Mouse (Mus musculus) embryonic facial prominence, embryonic 14.5 days (tissue): ENCODE data around the gene Inka2. TPM values are rescaled to one million over a fixed set of nuclear protein-coding genes. Genes with fewer than 3 reads are reported as not detected.

Experiments
- ATAC-seq: fragments of 200-750 bp; cut with Nextera tagmentation; 2 replicates; pipeline ENCODE4 v1.8.0; 2017; ENCODE audit warnings: low read depth, moderate number of reproducible peaks, moderate TSS enrichment
- DNase-seq: peaks from one replicate; pipeline ENCODE4 v3.0.0-alpha.2; 2015; ENCODE audit warnings: low spot score
- H3K27ac ChIP-seq: fragments of 300-500 bp; sonication (generic); replicated peaks from 2 replicates; pipeline ENCODE4 v1.5.1; 2014; ENCODE audit warnings: low read depth, mild to moderate bottlenecking, low read length, moderate library complexity
- H3K27me3 ChIP-seq: fragments of 300-500 bp; sonication (generic); replicated peaks from 2 replicates; pipeline ENCODE4 v1.6.1; 2014; ENCODE audit warnings: low read length; ENCODE audit not compliant: control insufficient read depth, insufficient read depth
- H3K36me3 ChIP-seq: fragments of 300-500 bp; sonication (generic); 2 replicates; pipeline ENCODE4 v1.6.1; 2014; ENCODE audit warnings: low read length, mixed read lengths; ENCODE audit not compliant: control insufficient read depth, insufficient read depth
- H3K4me1 ChIP-seq: fragments of 300-500 bp; sonication (generic); 2 replicates; pipeline ENCODE4 v1.6.1; 2014; ENCODE audit warnings: antibody characterized with exemption, low read length; ENCODE audit not compliant: control insufficient read depth, insufficient read depth
- H3K4me2 ChIP-seq: fragments of 300-500 bp; sonication (generic); 2 replicates; pipeline ENCODE4 v1.6.1; 2014; ENCODE audit warnings: low read depth, mild to moderate bottlenecking, low read length, moderate library complexity, mixed read lengths
- H3K4me3 ChIP-seq: fragments of 300-500 bp; sonication (generic); 2 replicates; pipeline ENCODE4 v1.5.1; 2014; ENCODE audit warnings: low read depth, mild to moderate bottlenecking, low read length
- H3K9ac ChIP-seq: fragments of 300-500 bp; sonication (generic); 2 replicates; pipeline ENCODE4 v1.6.1; 2014; ENCODE audit warnings: low read depth, mild to moderate bottlenecking, low read length, moderate library complexity, mixed read lengths
- H3K9me3 ChIP-seq: fragments of 300-500 bp; sonication (generic); 2 replicates; pipeline ENCODE4 v1.6.1; 2016; ENCODE audit warnings: low read length; ENCODE audit not compliant: control insufficient read depth
- WGBS: fragments of 180-500 bp; shearing (Covaris S2); extraction: QIAGEN DNeasy Blood & Tissue Kit; methylation state at CpG from one replicate; pipeline ENCODE4 v1.1.7; 2014; 5-methylcytosine and 5-hydroxymethylcytosine counted together
- polyA plus RNA-seq: library from polyadenylated mRNA; unstranded; fragments of >200 nt; fragmentation: Nextera tagmentation; extraction: Ambion mirVana; gene quantifications from 2 replicates; pipeline ENCODE4 v1.2.1, GENCODE M21; 2014

The Inka2 gene
- polyA plus RNA-seq, 1 experiment from 2014 or later, result 2.8 TPM

DNA sequence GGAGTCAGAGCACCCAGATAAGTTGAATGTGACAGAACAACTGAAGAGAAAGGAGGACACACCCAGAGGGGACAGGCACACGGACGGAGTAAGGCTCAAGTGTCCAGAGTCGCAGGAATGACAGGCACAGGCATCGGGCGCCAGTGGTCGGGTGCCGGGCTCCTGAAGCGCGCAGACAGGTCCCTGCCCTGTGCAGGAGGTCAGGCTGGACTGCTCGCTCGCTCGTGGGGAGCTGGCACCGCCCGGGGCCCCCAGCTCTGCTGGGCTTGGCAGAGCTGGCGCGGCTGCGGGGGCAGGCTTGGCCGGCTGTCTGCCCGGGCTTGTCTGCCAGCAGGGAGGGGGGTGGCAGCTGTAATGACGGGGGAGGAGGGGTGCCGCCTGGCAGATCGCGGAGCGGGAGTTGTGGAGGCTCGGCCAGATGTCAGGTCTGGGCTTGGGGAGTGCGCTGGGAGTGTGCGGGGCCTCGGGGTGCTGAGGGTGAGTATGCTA, 706 bp downstream of the Inka2 start:
- Histone ChIP-seq H3K27ac (peak overlapping the region; percentile 31; the same call in 1 of the 2 replicates), H3K9me3 (no peaks in the 10 kb centered on the region), H3K4me2 (peak overlapping the region; percentile 91), H3K9ac (peak overlapping the region; percentile 66), H3K27me3 (peaks cover 18% of the 10 kb centered on the region), H3K4me3 (peak overlapping the region; percentile 56), H3K4me1 (peaks cover 5% of the 10 kb centered on the region), H3K36me3 (no peaks in the 10 kb centered on the region)
- ATAC-seq (peak; percentile 64), DNase-seq (peak; percentile 71)
- under 1% methylated on average over 18 of the region's 28 CpGs for WGBS

DNA sequence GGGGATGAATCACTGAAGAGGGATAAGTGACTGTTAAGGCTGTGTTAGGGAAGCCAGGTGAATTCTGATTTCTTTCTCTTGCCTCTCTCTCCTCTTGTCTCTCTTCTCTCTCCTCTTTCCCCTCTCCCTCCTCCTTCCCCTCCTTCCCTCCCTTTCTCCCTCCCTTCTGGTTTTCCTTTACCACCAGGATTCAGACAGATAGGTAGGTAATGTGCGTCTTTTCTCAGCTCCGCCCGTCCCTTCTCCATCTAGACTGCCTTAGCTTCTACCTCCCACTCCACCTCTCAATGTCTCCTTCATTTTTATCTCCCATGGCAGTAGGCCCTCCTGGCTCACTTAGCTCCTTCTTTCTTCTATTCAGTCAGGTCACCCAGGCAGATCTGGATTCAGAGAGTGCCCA, 1.2 kb downstream of the Inka2 start:
- H3K36me3 ChIP-seq, result no peaks in the 10 kb centered on the region
- ATAC-seq, result no peak
- H3K9ac ChIP-seq, result peak overlapping the region; percentile 66
- peaks cover 9% of the 10 kb centered on the region for H3K4me1 ChIP-seq
- peak overlapping the region; percentile 56 for H3K4me3 ChIP-seq
- peaks cover 18% of the 10 kb centered on the region for H3K27me3 ChIP-seq
- 20% methylated on average over 3 of the region's 3 CpGs for WGBS
- peak overlapping the region; percentile 31; the same call in 1 of the 2 replicates for H3K27ac ChIP-seq
- no peak for DNase-seq
- peak overlapping the region; percentile 91 for H3K4me2 ChIP-seq
- no peaks in the 10 kb centered on the region for H3K9me3 ChIP-seq

DNA sequence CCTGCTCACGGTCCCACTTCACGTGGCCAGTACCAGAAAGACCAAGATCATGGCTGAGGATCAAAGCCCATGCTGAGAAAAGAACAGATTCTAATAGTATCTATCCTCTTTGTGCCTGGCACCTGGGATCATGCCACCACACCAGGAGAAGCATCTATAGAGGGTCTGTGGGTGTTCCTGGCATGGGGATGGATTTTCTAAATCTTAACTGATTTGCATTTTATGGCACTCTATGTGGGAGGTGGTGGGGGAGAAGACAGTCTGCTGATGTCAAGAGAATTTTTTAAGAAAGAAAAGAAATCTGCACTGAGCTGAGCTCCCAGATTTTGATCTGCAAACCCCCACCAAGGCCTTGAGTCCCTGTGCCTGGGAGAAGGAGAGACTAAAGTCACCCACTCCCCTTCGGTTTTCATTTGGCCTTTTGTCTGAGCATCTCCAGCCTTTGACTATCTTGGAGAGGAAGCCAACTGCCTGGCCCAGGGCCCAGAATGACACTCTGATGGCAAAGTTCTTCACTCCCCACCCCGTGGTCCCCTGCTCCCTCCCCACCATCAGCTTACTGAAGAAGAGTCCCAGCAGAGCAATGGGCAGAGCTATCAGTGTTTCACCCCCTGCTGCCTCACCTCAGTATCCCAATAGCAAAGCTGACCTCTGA, 2.1 kb downstream of the Inka2 start:
- H3K4me3 ChIP-seq, result peak overlapping the region; percentile 4; the same call in 1 of the 2 replicates
- H3K36me3 ChIP-seq, result no peaks in the 10 kb centered on the region
- WGBS, result 40% methylated on average over 4 of the region's 4 CpGs
- no peak overlapping the region for H3K27ac ChIP-seq
- no peak for DNase-seq
- no peaks in the 10 kb centered on the region for H3K9me3 ChIP-seq
- H3K27me3 ChIP-seq, result peaks cover 18% of the 10 kb centered on the region
- peak overlapping the region; percentile 91 for H3K4me2 ChIP-seq
- no peak overlapping the region for H3K9ac ChIP-seq
- ATAC-seq, result no peak
- H3K4me1 ChIP-seq, result peaks cover 9% of the 10 kb centered on the region

GRCm38 (mm10) chr3:105707590-105707989, 3.2 kb downstream of the Inka2 start:
- no peak overlapping the region for H3K4me3 ChIP-seq
- H3K9me3 ChIP-seq, result no peaks in the 10 kb centered on the region
- peaks cover 9% of the 10 kb centered on the region for H3K4me1 ChIP-seq
- H3K27me3 ChIP-seq, result peaks cover 18% of the 10 kb centered on the region
- 0 out of 2 replicates have a peak overlapping the region, but pooled peaks have one; percentile 3 for H3K27ac ChIP-seq
- H3K4me2 ChIP-seq, result 0 out of 2 replicates have a peak overlapping the region, but pooled peaks have one; percentile 91
- H3K36me3 ChIP-seq, result no peaks in the 10 kb centered on the region
- DNase-seq, result peak; percentile 72
- H3K9ac ChIP-seq, result no peak overlapping the region
- ATAC-seq, result peak; percentile 7; the same call in 1 of the 2 replicates
- WGBS, result 11% methylated on average over 7 of the region's 7 CpGs

DNA sequence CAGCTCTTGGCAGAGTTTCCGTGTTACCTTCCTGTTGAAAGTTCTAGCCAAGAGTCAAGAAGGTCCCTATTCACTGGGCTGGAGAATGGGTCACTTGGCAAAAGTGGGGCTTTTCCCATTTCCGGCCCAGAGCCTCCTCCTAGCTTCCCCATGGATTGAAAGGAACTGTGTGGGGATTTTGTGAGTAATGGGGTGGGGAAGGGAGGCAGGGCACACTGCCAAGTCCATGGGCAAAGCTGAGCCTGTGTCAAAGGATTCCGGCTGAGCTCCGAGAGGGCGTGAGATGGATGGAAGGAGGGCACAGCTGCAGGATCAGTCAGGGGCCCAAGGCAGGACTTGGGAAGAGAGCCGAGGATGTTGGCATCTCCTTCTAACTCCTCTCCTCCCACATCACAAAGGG, 5.8 kb downstream of the Inka2 start:
- DNase-seq (peak; percentile 68), ATAC-seq (peak; percentile 34; the same call in 1 of the 2 replicates)
- no peaks in the 10 kb centered on the region for H3K9me3 ChIP-seq
- H3K9ac ChIP-seq, result no peak overlapping the region
- H3K36me3 ChIP-seq, result no peaks in the 10 kb centered on the region
- H3K4me3 ChIP-seq, result no peak overlapping the region
- H3K4me2 ChIP-seq, result no peak overlapping the region
- WGBS, result 63% methylated on average over 6 of the region's 6 CpGs
- no peak overlapping the region for H3K27ac ChIP-seq
- H3K4me1 ChIP-seq, result peaks cover 15% of the 10 kb centered on the region
- H3K27me3 ChIP-seq, result peaks cover 7% of the 10 kb centered on the region

DNA sequence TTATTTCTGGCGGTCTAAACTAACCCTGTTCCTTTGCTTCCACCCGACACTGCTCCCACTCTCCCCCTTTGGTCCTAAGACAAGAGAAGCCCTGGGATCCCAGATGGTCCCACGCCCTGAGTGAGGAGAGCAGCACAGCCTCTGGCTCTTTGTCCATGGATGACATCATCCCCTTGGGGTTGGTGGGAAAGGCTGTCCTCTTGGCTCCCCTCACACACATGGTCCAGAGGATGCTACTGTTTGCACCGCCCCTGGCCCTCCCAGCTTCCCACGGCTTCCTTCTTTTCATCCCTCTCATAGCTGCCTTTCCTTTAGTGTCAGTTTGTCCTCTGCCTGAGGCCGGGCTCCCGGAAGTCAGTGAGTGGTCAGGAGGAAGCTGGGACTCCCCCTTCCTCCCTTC, 7.3 kb downstream of the Inka2 start:
- Histone ChIP-seq H3K9me3 (no peaks in the 10 kb centered on the region), H3K27me3 (no peaks in the 10 kb centered on the region), H3K4me2 (no peak overlapping the region), H3K4me3 (no peak overlapping the region), H3K27ac (no peak overlapping the region), H3K9ac (no peak overlapping the region), H3K36me3 (no peaks in the 10 kb centered on the region), H3K4me1 (peaks cover 15% of the 10 kb centered on the region)
- WGBS, result 55% methylated on average over 7 of the region's 7 CpGs
- ATAC-seq (no peak), DNase-seq (no peak)

DNA sequence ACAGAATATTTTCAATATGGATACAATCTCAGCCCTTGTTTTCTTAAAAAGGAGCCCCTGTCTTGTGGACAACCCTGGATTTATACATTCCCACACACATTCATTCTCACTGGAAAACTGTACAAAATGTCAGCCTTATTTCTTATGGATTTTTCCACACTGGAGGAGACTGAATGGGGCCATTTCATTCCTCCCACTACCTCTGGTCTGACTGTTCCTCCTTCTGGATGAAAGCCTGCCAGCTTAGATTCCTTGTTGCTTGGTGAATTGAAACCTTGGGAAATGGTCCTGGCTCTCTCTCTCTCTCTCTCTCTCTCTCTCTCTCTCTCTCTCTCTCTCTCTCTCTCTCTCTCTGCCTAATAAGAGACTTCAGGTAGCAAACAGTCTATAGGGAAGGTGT, 8.4 kb downstream of the Inka2 start:
- ATAC-seq, result no peak

GRCm38 (mm10) chr3:105714091-105714819, 9.9 kb downstream of the Inka2 start:
- H3K4me1 ChIP-seq, result peaks cover 25% of the 10 kb centered on the region
- H3K9me3 ChIP-seq, result no peaks in the 10 kb centered on the region
- no peaks in the 10 kb centered on the region for H3K27me3 ChIP-seq
- ATAC-seq (peak; percentile 82), DNase-seq (peak; percentile 89)
- no peaks in the 10 kb centered on the region for H3K36me3 ChIP-seq
- H3K27ac ChIP-seq, result peak overlapping the region; percentile 77
- H3K4me2 ChIP-seq, result no peak overlapping the region
- 4% methylated on average over 8 of the region's 8 CpGs for WGBS
- no peak overlapping the region for H3K9ac ChIP-seq
- H3K4me3 ChIP-seq, result no peak overlapping the region

More for the DNA sequence above, 8.4 kb downstream of the Inka2 start:
- H3K27ac ChIP-seq, result no peak overlapping the region
- DNase-seq, result no peak
- H3K4me3 ChIP-seq, result no peak overlapping the region
- peaks cover 16% of the 10 kb centered on the region for H3K4me1 ChIP-seq
- no peak overlapping the region for H3K4me2 ChIP-seq
- H3K27me3 ChIP-seq, result no peaks in the 10 kb centered on the region
- H3K9ac ChIP-seq, result no peak overlapping the region
- H3K9me3 ChIP-seq, result no peaks in the 10 kb centered on the region
- H3K36me3 ChIP-seq, result no peaks in the 10 kb centered on the region
